Mouse (Mus musculus): Measurements from ENCODE around the gene Phactr1. TPM values are rescaled to one million over a fixed set of nuclear protein-coding genes. Genes with fewer than 3 reads are reported as not detected.

Phactr1 gene
- polyA plus RNA-seq, 1 experiment from 2014 or later = 32.4 TPM

DNA sequence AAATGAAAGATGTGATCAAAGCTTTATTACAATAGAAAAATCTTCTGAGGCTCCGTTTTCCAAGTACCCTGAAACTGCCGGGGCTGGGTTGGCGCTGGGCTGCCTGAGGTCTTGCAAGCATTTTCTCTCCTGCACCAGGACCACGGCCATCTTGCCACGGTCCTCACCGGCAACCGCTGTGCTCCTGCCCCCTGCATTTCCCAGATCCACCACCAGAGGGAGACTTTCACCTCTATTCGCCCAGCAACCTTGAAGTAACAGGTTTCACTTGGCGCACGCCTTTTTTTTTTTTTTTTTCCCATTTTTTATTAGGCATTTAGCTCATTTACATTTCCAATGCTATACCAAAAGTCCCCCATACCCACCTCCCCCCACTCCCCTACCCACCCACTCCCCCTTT is 138.0 kb downstream of the Phactr1 start:
- Histone ChIP-seq H3K27me3 (ENCODE audit: insufficient read depth, low read length) (no peaks in the 10 kb centered on the region), H3K9ac (ENCODE audit: low read depth, low read length) (no peak overlapping the region), H3K4me2 (ENCODE audit: low read length) (no peak overlapping the region), H3K36me3 (ENCODE audit: insufficient read depth, low read length) (no peaks in the 10 kb centered on the region), H3K9me3 (replicated peaks; ENCODE audit: low read length) (no peaks in the 10 kb centered on the region), H3K4me3 (replicated peaks; ENCODE audit: low read depth, low read length) (no peak overlapping the region), H3K4me1 (replicated peaks; ENCODE audit: insufficient read depth, low read length) (peaks cover 8% of the 10 kb centered on the region; the same call in 1 of the 2 replicates), H3K27ac (no peak overlapping the region)
- peak; percentile 75 for TF ChIP-seq CTCF (IDR thresholded peaks at IDR 0.05; ENCODE audit: low read depth)
- 48% methylated on average over 10 of the region's 10 CpGs for WGBS
- DNase-seq (ENCODE audit: low spot score) = peak; percentile 58
- ATAC-seq (replicated peaks; ENCODE audit: low FRiP score, low read depth) = no peak

DNA sequence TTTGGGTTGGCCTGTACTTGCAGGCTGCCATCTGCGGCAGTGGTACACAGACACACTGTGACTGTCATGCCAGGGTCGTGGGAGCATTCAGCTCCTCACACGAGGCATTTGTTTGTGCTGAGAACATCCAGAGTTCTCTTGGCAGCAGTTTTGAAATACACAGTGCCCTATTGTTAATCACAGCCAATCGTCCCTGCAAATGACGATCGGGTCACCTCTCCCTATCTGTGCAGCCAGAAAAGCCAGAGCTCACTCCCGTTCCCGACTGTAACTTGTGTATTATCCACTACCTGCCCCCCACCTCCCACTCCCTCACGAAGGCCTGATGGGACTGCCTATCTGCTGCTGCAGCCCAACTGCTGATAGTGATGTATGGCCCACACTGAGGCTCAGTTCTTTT is 140.1 kb downstream of the Phactr1 start:
- Histone ChIP-seq H3K9ac (ENCODE audit: low read depth, low read length) (no peak overlapping the region), H3K9me3 (replicated peaks; ENCODE audit: low read length) (no peaks in the 10 kb centered on the region), H3K27me3 (ENCODE audit: insufficient read depth, low read length) (no peaks in the 10 kb centered on the region), H3K4me1 (replicated peaks; ENCODE audit: insufficient read depth, low read length) (peaks cover 8% of the 10 kb centered on the region; the same call in 1 of the 2 replicates), H3K4me3 (replicated peaks; ENCODE audit: low read depth, low read length) (no peak overlapping the region), H3K27ac (no peak overlapping the region), H3K36me3 (ENCODE audit: insufficient read depth, low read length) (no peaks in the 10 kb centered on the region), H3K4me2 (ENCODE audit: low read length) (no peak overlapping the region)
- TF ChIP-seq CTCF (IDR thresholded peaks at IDR 0.05; ENCODE audit: low read depth) = no peak
- no peak for ATAC-seq (replicated peaks; ENCODE audit: low FRiP score, low read depth)
- no peak for DNase-seq (ENCODE audit: low spot score)
- WGBS = 56% methylated on average over 9 of the region's 9 CpGs

DNA sequence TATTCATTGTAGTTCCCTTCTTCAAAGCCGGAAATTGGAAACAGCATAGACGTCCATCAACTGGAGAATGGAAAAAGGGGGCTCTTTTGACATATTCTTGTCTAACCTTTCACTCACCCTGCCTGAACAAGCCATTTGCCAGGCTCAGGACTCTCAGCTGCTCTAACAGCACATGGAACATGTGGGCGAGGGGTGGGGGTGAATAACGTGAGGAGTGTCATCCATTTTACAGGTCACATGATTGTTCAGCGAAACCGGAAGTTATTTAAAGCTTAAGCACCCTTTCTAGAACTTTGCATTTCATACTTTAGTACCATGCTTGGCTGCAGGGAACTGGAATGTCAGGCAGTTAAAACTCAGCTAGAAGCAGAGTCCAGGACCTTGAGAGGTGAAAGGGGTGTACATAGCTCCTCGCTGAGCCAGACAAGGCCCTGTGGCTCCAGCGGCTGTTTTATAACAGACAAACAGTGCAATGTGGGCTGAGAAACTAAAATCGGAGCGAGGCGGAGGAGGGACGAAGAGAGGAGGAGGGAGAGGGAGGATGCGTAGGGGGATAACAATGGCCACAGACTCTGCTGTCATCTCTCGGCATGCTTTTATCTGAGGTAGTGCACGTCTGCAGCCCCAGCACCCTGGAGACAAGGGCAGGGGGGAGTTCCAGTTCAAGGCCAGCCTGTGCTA is 141.1 kb downstream of the Phactr1 start:
- Histone ChIP-seq H3K4me3 (replicated peaks; ENCODE audit: low read depth, low read length) (no peak overlapping the region), H3K4me1 (replicated peaks; ENCODE audit: insufficient read depth, low read length) (peaks cover 8% of the 10 kb centered on the region; the same call in 1 of the 2 replicates), H3K4me2 (ENCODE audit: low read length) (peak overlapping the region; percentile 4; the same call in 1 of the 2 replicates), H3K9me3 (replicated peaks; ENCODE audit: low read length) (no peaks in the 10 kb centered on the region), H3K27me3 (ENCODE audit: insufficient read depth, low read length) (no peaks in the 10 kb centered on the region), H3K36me3 (ENCODE audit: insufficient read depth, low read length) (no peaks in the 10 kb centered on the region), H3K27ac (peak overlapping the region; percentile 26), H3K9ac (ENCODE audit: low read depth, low read length) (no peak overlapping the region)
- WGBS = 27% methylated on average over 15 of the region's 15 CpGs
- TF ChIP-seq CTCF (IDR thresholded peaks at IDR 0.05; ENCODE audit: low read depth) = no peak
- DNase-seq (ENCODE audit: low spot score) (peak; percentile 72), ATAC-seq (replicated peaks; ENCODE audit: low FRiP score, low read depth) (peak; percentile 57)

DNA sequence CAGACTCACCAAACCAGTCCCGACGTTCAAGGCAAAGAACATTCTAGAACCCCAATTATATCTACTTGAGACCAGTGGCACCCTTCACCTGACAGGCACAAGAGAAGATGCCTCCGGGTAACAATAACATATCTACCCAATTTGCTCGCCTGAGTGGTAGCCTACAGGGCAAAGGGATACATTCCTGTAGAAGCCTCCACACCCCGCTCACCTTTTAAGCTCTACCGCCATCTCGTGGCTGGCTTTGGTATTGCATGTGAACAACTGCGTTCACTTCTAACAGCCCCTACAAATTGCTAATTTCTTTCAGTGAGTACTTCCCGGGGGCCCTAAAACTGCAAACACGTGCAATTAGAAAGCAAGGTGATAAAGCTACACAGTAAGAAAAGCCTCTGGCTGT is 142.1 kb downstream of the Phactr1 start:
- Histone ChIP-seq H3K9ac (ENCODE audit: low read depth, low read length) (no peak overlapping the region), H3K27ac (no peak overlapping the region), H3K36me3 (ENCODE audit: insufficient read depth, low read length) (no peaks in the 10 kb centered on the region), H3K4me3 (replicated peaks; ENCODE audit: low read depth, low read length) (no peak overlapping the region), H3K9me3 (replicated peaks; ENCODE audit: low read length) (no peaks in the 10 kb centered on the region), H3K4me2 (ENCODE audit: low read length) (no peak overlapping the region), H3K4me1 (replicated peaks; ENCODE audit: insufficient read depth, low read length) (peaks cover 8% of the 10 kb centered on the region; the same call in 1 of the 2 replicates), H3K27me3 (ENCODE audit: insufficient read depth, low read length) (no peaks in the 10 kb centered on the region)
- WGBS = 15% methylated on average over 10 of the region's 10 CpGs
- TF ChIP-seq CTCF (IDR thresholded peaks at IDR 0.05; ENCODE audit: low read depth) = peak; percentile 93
- ATAC-seq (replicated peaks; ENCODE audit: low FRiP score, low read depth) = no peak
- peak; percentile 84 for DNase-seq (ENCODE audit: low spot score)

DNA sequence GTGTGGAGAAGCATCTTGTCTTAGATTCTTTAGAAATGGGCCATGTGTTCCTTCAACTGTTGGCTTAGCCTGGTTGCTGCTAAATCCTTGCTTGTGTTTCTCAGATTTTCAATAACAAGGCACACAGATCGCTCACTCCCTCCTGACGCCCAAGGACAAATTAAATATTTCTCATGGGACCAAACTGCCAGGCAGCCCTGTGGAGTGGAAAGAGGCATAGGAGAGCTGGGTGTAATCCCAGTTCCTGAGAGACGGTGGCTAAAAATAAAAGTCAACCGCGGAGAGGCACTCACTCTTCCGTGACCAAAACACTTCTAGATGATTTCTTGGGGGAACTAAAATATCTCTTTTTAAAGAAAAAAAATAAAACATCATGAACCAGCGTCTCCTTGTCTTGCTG is 143.5 kb downstream of the Phactr1 start:
- Histone ChIP-seq H3K4me1 (replicated peaks; ENCODE audit: insufficient read depth, low read length) (peaks cover 8% of the 10 kb centered on the region; the same call in 1 of the 2 replicates), H3K4me3 (replicated peaks; ENCODE audit: low read depth, low read length) (no peak overlapping the region), H3K4me2 (ENCODE audit: low read length) (no peak overlapping the region), H3K36me3 (ENCODE audit: insufficient read depth, low read length) (no peaks in the 10 kb centered on the region), H3K9me3 (replicated peaks; ENCODE audit: low read length) (no peaks in the 10 kb centered on the region), H3K9ac (ENCODE audit: low read depth, low read length) (no peak overlapping the region), H3K27me3 (ENCODE audit: insufficient read depth, low read length) (no peaks in the 10 kb centered on the region), H3K27ac (no peak overlapping the region)
- ATAC-seq (replicated peaks; ENCODE audit: low FRiP score, low read depth) (no peak), DNase-seq (ENCODE audit: low spot score) (no peak)
- WGBS = 68% methylated on average over 7 of the region's 7 CpGs
- TF ChIP-seq CTCF (IDR thresholded peaks at IDR 0.05; ENCODE audit: low read depth) = no peak

DNA sequence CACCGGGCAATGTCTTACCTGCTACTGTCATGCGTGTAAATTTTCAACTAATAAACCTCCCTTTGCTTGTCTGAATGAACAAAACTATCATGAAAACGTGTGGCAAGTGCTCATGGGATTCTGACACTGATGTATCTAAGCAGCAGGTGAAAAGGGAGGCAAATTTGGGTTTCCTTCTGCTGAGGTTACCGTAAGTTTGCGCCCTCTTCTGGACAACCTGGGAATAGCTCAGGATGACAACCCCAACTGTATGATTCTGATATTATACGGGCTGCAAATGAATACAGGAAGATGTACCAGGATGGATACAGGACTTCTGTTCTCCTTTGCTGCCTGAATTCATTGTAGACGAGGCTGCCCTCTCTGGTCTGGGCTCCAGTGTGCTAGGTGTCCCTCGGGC is 146.2 kb downstream of the Phactr1 start:
- ATAC-seq (replicated peaks; ENCODE audit: low FRiP score, low read depth) (no peak), DNase-seq (ENCODE audit: low spot score) (peak; percentile 44)
- H3K9me3 ChIP-seq (replicated peaks; ENCODE audit: low read length) = no peaks in the 10 kb centered on the region
- WGBS = 56% methylated on average over 8 of the region's 8 CpGs
- TF ChIP-seq CTCF (IDR thresholded peaks at IDR 0.05; ENCODE audit: low read depth) = peak; percentile 70
- no peaks in the 10 kb centered on the region for H3K27me3 ChIP-seq (ENCODE audit: insufficient read depth, low read length)
- H3K4me1 ChIP-seq (replicated peaks; ENCODE audit: insufficient read depth, low read length) = peaks cover 8% of the 10 kb centered on the region; the same call in 1 of the 2 replicates
- no peak overlapping the region for H3K4me3 ChIP-seq (replicated peaks; ENCODE audit: low read depth, low read length)
- no peak overlapping the region for H3K9ac ChIP-seq (ENCODE audit: low read depth, low read length)
- H3K36me3 ChIP-seq (ENCODE audit: insufficient read depth, low read length) = no peaks in the 10 kb centered on the region
- H3K4me2 ChIP-seq (ENCODE audit: low read length) = no peak overlapping the region
- H3K27ac ChIP-seq = no peak overlapping the region

Data from kidney, postnatal 0 days (tissue).